In genomic region chr2:5636801-5637742, GRCm38 (mm10) we compare ENCODE assay signal across 10 mouse cellular contexts.
DNase-seq lines count a peak whose midpoint lies in the region; ATAC-seq and TF ChIP-seq lines count a peak whose summit lies in the region.
"Had no signal": no experiment of that assay in that cellular context is flagged by ENCODE, and none has a peak within 500 bp of the region (broad histone marks: within the 10 kb centered on the region; RNA-seq: fewer than 3 reads in every experiment).

No protein-coding gene starts in this region.

- DNase-seq in gastrocnemius, adult 2 months: peak; percentile 41
- DNase-seq in gastrocnemius, postnatal 36 days: no peak
- DNase-seq in MN1 (ENCODE audit: low spot score): peak; percentile 20
- DNase-seq in cerebellum, adult 9-11 months: peak; percentile 41
- DNase-seq in layer of hippocampus, postnatal 14 days (ENCODE audit: low spot score in 2 of 2): peak; percentile 42 to 74
- DNase-seq in telencephalon, adult 2 months (ENCODE audit: low read depth, low spot score): peak; percentile 89
- no peak for DNase-seq in embryo, embryonic 9.5 days (ENCODE audit: extremely low spot score)

- no peaks in the 10 kb centered on the region for H3K27me3 ChIP-seq in heart, embryonic 11.5 days (ENCODE audit: control insufficient read depth, insufficient read depth, low read length)
- H3K27me3 ChIP-seq: CH12.LX; limb, embryonic 13.5 days had no signal

- H3K4me2 ChIP-seq in heart, embryonic 11.5 days: no peak overlapping the region
- H3K4me2 ChIP-seq: limb, embryonic 13.5 days had no signal

- H3K9me3 ChIP-seq in heart, embryonic 11.5 days (replicated peaks; ENCODE audit: control insufficient read depth, low read length): no peaks in the 10 kb centered on the region
- H3K9me3 ChIP-seq: limb, embryonic 13.5 days had no signal

- no peaks in the 10 kb centered on the region for H3K36me3 ChIP-seq in heart, embryonic 11.5 days (ENCODE audit: control insufficient read depth, insufficient read depth, low read length)
- H3K36me3 ChIP-seq: limb, embryonic 13.5 days had no signal

- no peak overlapping the region for H3K4me3 ChIP-seq in gastrocnemius, adult 2 months
- H3K4me3 ChIP-seq in heart, embryonic 11.5 days (ENCODE audit: low read depth, low read length): no peak overlapping the region
- H3K4me3 ChIP-seq: limb, embryonic 13.5 days had no signal

- no peaks in the 10 kb centered on the region for H3K4me1 ChIP-seq in heart, embryonic 11.5 days (ENCODE audit: control insufficient read depth, insufficient read depth, low read length)

- 81% methylated on average over 14 of the region's 14 CpGs for WGBS in heart, embryonic 11.5 days (ENCODE audit: insufficient replicate concordance)

- H3K9ac ChIP-seq in heart, embryonic 11.5 days (ENCODE audit: low read depth, low read length): no peak overlapping the region
- H3K9ac ChIP-seq: limb, embryonic 13.5 days had no signal

- no peak for TF ChIP-seq CTCF in gastrocnemius, adult 2 months (IDR thresholded peaks at IDR 0.05)

- no peak overlapping the region for H3K27ac ChIP-seq in gastrocnemius, adult 2 months
- no peak overlapping the region for H3K27ac ChIP-seq in heart, embryonic 11.5 days (ENCODE audit: low read depth, low read length)
- H3K27ac ChIP-seq: limb, embryonic 13.5 days had no signal

- intact Hi-C loops in gastrocnemius, adult 2 months (cut with DNase I): no loop called here
- intact Hi-C loops in gastrocnemius, postnatal 36 days (cut with DNase I): no loop called here

- no peak for ATAC-seq in heart, embryonic 11.5 days (replicated peaks; ENCODE audit: insufficient number of reproducible peaks, low FRiP score, low TSS enrichment)

Comparison
In these comparisons a context has a peak if more than half of its experiments do, and no peak if none do; other contexts are left out.
1. DNase-seq: peak in gastrocnemius, adult 2 months (single experiment), MN1 (single experiment), cerebellum, adult 9-11 months (single experiment), layer of hippocampus, postnatal 14 days (2 of 2) and telencephalon, adult 2 months (single experiment); none in gastrocnemius, postnatal 36 days (0 of 2) and embryo, embryonic 9.5 days (single experiment).